Mouse (Mus musculus) lung, adult 2 months (tissue): ENCODE measurements around the gene Sbf1.

Experiments
- CTCF ChIP-seq: fragments of 200-500 bp; IDR thresholded peaks from 2 replicates; pipeline ENCODE4 v1.5.1; 2011; ENCODE audit warnings: mild to moderate bottlenecking, low read length, control low read depth; ENCODE audit not compliant: insufficient read depth
- POLR2A ChIP-seq: fragments of 200-500 bp; IDR thresholded peaks from 2 replicates; pipeline ENCODE4 v1.6.1; 2011; ENCODE audit warnings: low read depth, mild to moderate bottlenecking, control low read depth, low read length, borderline replicate concordance; ENCODE audit errors: extremely low read depth

DNA sequence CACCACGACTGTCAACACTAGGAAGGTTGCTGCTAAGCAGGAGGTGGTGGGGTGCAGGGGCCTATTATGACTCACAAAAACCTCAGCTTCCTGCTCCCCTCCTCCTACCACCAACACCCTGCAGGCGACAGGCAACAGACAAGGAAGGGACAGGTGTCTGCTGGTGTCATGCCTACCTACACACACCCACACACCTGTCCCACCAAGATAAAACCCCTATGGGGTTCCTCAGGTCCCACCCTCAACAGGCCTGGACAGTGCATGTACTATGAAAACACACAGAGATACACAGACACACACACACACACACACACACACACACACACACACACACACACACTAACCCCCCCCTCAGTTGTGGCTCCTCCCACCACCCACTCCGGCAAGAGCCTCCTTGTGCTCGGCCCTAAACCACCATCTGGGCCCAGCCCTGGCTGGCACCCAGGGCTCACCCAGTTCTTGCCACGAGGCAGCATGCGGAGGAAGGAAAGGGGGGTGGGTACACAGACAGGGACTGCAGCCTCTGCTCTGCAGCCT, 5.1 kb downstream of the Sbf1 start:
- TF ChIP-seq CTCF = no peak
- no peak for TF ChIP-seq POLR2A
